Mouse (Mus musculus): Measurements from ENCODE around the gene Thbs3.

Gene Thbs3

DNA sequence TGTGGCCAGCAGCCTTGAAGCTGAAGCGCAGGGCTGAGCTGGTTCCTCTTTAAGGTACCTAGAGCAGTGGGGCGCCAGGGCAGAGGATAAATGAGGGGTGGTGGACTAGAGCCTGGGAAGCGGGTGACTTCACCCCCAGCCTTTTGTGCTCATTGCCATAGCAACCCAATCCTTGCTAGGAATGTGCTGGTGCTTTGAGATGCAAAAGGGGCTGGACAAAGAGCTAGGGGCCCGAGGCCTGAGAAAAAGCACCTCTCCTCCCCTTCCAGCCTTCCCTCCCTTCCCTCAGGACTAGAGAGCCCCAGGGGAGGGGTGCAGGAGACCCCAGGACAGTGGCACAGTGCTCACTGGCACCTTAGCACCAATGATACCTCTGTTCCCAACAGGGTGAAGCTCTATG lies 10.9 kb downstream of the Thbs3 start:
- in situ Hi-C loops (cut with MboI, MseI): no loop called here

DNA sequence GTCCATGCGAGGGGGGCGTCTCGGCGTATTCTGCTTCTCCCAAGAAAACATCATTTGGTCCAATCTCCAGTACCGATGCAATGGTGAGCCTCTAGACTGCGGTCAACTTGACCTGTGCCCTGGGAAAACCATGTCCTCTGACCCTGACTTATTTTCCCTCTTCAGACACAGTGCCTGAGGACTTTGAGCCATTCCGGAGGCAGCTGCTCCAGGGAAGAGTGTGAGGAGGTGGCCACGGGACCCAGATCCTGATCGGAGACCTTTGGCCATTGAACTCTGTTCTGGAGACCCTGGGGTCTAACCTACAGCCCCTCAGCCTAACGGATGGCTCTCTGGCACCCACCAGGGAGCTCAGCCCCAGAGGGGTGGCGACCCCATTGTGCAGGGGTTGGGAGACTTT lies 11.4 kb downstream of the Thbs3 start:
- in situ Hi-C loops (cut with MboI, MseI): no loop called here

DNA sequence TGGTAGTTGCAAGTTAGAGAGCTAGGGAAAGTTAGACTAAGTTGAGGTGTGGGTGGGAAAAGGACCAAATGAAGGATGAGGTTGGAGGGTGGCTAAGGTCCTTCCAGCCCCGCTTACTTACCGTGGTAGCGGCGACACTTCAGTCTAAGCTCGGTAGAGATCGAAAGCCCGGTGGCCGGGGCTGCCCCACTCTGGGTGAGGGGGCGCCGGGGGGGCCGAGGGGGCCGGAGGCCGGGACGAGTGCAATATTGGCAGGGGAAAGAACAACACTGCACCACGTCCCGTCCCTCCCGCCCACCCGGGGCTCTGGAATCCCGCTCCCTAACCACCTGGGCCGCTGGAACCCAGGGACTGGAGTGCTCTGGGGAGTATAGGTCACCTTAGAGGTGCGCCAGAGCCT lies 11.9 kb downstream of the Thbs3 start, which contains the start of gene Mtx1:
Gene Mtx1 (minus strand): TSS at position 189 of the 400 bp plus-strand sequence.
- in situ Hi-C loops (cut with MboI, MseI): no loop called here

DNA sequence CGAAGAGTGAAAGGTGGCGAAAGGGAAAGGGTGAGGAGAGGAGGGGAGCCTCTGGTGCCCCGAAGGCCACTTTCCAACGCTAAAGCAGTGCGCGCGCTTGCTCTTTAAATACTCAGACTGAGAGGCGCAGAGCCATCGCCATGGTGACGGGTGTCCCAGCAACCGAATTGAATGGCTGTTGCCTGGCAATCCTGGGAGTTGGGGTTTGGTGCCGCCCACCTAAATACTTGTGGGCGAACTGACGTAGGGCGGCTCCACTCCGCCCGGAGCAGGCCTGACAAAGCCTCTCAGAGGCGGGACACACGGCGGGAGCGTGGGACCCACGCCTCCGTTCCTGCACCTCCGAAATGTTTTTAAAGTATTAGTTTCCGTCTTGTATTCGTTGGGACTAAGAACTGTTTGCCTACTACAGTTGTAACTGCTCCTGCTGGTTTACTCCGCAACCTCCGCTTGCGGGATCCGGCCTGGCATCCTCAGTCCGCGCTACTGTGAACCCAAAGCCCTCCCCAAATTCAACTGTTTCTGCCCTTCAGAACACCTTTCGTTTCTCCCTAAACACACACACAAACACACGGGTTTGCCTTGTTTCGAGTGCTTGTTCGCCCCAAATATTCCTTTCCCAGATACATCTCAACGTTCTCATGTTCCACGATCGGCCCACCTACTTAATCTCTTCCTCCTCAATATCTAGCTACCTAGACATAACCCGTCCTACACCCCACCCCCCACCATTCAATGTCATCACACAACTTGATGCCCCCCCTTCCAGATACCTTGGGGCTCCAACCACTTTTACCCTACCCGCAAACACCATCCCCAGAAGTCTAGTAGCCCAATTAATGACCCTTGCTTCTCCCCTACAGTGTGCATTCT lies 12.6 kb downstream of the Thbs3 start:
- in situ Hi-C loops (cut with MboI, MseI): no loop called here

DNA sequence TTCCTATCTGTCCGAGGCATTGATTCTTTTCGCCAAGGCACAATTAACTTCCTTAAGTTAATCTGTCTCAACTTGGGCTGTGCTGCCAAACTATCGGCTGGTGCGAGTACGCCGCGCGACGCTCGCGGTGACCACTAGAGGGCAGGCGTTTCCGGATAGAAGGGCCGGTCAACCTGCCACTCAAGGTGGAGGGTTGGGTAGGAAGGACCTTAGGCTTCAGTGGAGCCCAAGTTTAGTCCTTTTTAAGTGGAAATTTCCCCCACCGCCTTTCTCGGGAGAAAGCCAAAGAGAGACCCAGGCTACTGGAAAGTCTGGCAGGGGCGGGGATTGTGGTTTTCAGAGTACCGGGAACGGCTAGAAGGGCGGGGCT lies 13.2 kb downstream of the Thbs3 start:
- in situ Hi-C loops (cut with MboI, MseI): no loop called here

DNA sequence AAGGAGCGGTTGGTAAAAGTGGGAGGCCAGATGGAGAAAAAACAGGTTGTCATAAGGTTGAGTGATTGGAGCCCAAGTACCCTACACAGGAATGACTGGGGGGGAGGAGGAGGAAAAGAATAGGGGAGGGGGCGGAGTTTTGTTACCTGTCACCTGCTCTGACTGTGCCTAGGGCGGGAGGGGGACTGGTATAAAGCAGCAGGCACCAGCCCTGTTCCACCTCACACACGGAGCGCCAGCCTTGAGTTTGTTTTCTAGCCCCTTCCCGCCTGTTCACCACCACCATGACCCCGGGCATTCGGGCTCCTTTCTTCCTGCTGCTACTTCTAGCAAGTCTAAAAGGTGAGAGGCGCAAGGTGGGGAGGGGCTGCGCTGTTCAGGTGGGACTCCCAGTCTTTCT lies 13.9 kb downstream of the Thbs3 start, which contains the start of gene Muc1:
Gene Muc1 (plus strand): TSS at position 222 of the 400 bp plus-strand sequence.
- in situ Hi-C loops (cut with MboI, MseI): no loop called here

DNA sequence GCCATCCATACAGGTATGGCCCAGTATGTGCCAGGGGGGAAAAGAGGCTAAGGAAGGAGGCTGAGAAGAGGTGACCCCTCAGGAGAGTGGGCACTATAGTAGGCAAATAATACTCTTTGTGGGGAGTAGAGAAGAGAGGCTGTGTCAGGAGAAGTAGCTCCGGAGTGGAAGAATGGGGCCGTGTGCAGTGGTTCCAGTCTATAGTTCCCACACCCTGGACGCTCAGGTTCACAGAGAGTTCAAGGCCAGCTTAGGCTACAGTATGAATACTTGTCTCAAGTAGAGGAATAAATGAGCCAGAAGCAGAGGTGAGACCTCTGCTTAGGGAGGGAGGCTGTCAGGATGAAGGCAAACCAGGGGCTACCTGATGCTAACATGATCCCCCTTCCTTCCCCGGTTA lies 14.3 kb downstream of the Thbs3 start:
- in situ Hi-C loops (cut with MboI, MseI): no loop called here

DNA sequence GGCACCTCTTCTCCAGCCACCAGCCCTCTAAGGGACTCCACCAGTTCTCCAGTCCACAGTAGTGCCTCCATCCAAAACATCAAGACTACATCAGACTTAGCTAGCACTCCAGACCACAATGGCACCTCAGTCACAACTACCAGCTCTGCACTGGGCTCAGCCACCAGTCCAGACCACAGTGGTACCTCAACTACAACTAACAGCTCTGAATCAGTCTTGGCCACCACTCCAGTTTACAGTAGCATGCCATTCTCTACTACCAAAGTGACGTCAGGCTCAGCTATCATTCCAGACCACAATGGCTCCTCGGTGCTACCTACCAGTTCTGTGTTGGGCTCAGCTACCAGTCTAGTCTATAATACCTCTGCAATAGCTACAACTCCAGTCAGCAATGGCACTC lies 15.6 kb downstream of the Thbs3 start:
- in situ Hi-C loops (cut with MboI, MseI): no loop called here

DNA sequence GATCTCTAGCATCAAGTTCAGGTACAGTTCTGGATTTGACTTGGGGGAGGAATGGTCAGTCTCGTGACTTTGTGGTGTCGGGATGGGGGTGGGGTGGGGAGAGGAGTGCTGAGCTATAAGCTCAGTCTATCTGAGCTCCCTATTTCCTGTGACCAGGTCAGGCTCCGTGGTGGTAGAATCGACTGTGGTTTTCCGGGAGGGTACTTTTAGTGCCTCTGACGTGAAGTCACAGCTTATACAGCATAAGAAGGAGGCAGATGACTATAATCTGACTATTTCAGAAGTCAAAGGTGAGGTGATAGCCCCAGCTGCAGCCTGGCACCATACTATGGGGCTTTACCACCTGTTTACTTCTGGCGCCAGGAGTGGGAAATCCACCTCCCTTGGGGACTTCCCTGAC lies 16.4 kb downstream of the Thbs3 start:
- in situ Hi-C loops (cut with MboI, MseI): no loop called here

DNA sequence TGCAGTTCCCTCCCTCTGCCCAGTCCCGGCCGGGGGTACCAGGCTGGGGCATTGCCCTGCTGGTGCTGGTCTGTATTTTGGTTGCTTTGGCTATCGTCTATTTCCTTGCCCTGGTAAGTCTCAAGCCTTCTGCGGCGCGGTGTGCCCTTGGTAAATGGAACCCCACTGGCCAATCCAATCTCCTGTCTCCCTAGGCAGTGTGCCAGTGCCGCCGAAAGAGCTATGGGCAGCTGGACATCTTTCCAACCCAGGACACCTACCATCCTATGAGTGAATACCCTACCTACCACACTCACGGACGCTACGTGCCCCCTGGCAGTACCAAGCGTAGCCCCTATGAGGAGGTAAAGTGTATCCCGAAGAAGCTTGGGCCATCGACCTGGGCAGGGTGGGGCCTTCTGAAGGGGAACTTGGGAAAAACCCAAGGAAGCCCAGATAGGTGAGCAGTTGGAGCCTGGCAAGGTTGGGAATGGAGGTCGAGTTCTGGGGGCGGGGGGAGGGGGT lies 16.8 kb downstream of the Thbs3 start:
- in situ Hi-C loops (cut with MboI, MseI): no loop called here

DNA sequence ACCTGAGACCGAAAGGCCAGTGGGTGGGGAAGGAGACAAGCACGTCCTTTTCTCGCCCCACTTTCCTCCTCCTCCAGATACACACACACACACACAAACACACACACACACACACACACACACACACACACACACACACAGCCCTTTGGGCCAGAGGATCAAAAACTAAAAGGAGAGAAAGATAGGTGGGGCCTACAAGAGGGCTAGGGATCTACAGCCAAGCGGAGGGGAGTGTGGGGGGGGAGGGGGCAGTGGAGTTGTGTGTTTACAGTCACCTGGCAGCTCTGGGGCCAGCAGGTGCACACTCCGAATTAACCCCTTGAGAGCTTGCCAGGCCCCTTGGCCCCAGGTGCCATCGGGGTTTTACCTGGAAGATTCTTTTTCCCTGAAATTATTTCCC lies 17.6 kb downstream of the Thbs3 start:
- in situ Hi-C loops (cut with MboI, MseI): no loop called here

DNA sequence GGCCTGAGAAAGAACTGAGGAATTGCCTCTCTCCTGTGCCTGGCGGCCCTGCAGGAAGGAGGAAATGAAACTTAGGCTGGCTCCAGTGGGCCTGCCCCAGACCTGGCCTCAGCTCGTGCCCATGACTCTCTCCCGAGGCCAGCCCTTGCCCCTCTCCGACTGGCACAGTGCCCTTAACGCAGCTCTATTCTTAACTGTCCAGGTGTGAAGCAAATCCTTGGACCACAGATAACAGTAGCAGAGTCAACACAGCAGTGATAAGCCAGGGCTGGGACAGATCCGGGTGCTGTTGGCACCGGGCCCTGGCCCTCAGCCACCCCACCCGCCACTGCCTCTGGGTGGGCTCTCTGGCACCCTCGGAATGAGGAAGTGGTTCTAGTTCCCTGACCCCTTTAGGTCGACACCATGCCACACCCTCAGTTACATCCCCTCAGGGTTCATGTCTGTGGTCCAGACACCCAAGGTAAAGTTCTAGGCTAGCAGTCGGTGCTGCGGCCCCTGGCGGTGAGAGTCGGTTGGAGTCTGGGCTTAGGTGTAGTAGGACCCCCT lies 18.7 kb downstream of the Thbs3 start:
- in situ Hi-C loops (cut with MboI, MseI): no loop called here

DNA sequence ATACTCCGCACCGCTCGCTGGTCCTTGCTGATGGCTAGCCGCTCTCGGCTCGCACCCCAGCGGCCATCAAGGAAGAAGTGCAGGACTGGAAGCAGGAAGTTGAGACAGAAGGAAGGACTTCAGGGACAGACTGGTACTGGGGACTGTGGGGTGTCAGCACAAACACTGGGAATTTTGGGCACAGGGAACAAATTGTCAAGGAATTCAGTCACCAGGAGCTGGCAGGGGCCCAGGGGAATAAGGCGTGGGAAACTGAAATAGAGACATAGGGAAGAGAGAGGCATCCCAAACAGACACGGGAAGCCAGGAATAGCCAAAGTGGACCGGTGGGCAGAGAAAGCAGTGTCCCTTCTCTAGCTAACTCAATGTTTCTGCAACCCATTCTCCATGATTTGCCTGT lies 21.5 kb downstream of the Thbs3 start:
- in situ Hi-C loops (cut with MboI, MseI): no loop called here

DNA sequence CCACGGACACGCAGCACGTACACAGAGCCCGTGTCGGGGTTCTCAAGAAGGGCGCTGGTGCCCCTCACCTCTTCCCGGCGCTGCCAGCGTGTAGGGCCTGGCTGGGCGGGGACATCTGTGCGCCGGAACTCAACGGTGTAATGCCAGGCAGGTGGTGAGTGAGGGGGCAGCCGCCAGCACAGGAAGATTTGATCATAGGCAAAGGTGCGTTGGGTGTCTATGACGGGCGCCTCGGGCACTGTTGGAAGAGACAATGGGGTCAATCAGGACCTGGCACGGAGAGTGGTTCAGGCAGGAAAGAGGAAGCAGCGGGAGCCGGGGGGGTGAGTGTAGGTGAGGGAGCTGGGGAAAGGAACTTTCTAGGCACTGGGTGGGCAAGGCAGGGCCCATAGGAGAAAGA lies 22.7 kb downstream of the Thbs3 start:
- in situ Hi-C loops (cut with MboI, MseI): no loop called here

DNA sequence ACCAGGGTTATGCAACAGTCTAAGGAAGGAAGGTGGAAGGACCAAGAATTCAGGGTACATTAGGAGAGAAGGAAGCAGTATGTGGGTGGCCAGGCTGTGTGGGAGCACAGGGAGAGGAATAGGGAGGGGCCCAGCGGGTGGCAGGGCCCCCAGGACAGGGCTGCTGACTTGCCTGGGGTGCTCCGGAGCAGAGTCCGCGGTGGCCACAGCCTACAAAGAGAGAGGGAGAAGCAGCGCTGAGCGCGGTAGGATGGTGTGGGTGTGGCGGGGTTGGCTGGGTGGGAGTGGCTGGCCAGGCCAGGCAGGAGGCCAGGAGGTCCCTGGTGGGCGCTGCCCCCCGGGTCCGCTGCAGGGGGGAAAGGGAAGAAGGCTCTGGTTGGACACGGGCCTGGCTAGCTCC lies 23.5 kb downstream of the Thbs3 start:
- in situ Hi-C loops (cut with MboI, MseI): no loop called here

DNA sequence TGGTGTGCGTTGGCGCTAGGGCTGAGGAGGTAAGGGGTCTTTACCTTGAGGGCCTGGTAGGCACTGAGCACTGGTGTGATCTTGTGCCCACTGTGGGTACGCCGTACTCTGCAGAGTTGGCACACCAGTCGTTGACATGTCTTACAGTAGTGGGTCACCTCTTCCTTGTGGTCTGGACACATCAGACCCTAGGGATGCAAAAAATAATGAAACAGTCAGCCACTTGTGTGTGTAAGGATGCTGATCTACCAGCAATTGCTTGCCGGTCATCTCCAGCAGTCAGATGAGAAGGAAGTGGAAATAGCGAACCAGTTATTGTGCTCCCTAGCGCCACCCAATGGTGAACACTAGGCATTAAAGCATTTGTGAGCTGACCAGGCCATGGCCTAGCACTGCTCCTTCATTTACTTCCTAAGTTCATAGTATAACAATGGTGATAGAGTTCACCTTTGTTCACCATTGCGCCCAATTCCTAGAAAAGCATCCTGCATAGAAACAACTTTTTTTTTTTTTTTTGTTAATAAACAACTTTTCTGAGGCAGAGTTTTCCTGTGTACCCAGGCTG lies 27.4 kb downstream of the Thbs3 start:
- in situ Hi-C loops (cut with MboI, MseI): no loop called here

DNA sequence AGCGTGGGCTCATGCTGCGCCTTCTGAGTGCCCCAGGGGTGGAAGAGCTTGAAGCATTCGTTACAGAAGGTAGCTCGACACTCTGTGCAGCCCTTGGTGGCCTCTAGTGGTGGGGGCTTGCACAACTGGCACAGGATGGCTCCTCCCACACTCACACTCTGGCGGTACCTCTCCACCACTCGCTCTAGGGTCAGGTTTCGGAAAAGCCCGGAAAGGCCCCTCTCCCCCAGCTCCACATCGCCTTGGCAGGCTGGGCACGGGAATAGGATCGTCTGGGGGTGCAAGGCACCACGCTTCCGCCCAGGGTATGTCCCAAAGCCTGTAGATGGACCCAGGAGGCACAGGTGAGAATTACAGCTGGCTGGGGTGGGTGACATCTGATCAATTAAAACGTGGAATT lies 28.6 kb downstream of the Thbs3 start:
- in situ Hi-C loops (cut with MboI, MseI): no loop called here

DNA sequence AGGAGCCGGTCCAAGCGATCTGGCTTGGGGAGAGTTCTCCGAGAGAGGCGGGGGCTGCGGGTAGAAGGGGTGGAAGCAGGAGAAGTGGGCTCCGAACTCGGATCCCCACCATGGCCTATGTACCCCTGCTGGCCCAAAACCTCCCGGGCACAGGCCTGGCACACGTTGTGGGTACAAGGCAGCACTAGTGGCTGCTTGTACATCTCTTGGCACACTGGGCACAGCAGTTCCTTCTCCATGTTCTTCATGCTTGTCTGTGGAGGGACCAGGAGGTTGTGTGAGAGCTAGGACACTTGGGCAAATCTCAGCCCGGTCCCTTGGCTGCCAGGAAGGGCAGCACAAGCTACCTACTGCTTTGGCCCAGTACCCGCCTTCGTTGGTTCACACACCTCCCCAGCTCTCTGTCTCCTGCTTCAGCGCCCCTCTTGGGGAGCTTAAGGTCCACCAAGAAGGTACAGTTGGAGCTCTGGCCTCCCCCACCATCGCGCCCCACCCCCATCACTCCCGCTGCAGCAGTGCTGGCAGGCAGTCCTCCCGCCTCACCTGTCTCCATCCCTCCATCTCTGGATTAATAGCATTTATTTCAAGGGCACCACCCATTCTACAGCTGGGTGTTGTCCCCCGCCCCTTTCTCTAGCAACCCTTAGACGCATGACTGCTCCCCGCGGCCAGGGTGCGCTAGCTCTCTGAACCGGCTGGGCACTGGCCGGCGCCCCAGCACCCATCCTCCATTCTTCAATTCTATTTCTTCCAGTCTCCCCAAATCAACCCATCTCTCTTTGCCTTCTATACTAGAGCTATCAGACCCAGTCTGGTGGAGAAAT lies 29.4 kb downstream of the Thbs3 start:
- in situ Hi-C loops (cut with MboI, MseI): no loop called here

DNA sequence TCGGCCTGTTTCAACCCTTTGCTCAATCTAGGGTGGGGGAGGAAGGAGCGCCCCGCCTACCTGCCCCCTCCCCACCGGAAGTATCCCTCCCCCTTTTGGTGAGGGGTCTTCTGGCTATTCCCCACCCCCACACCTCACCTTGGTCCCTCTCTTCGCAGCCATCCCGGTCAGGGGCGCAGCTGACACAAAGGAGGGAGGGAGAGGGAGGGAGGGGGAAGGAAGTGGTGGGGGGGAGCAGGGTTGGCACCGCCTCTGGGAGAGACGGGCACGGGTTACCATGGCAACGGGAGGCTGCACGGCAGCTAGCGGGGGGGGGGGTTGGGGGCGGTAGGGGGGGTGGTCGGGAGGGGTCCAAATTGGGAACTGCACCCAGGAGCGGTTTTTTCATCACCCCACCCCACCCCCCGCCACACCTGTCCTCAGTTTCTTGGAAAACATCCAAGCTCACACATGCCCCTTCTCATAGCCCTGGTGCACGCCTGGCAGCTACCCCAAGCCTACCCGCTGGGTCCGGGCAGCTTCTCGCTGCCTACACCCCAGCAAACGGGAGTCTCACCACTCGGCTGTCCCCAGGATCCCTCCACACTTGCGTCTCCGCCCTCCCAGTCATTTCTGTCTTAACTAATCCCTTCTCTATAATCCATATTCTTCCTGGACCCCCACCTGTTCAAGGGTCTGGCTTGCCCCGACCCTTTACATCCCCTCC lies 30.2 kb downstream of the Thbs3 start:
- in situ Hi-C loops (cut with MboI, MseI): loop anchor here (5.0 kb wide), 1 partner anchor 37 kb away; the partner anchor contains the start of gene Efna1

DNA sequence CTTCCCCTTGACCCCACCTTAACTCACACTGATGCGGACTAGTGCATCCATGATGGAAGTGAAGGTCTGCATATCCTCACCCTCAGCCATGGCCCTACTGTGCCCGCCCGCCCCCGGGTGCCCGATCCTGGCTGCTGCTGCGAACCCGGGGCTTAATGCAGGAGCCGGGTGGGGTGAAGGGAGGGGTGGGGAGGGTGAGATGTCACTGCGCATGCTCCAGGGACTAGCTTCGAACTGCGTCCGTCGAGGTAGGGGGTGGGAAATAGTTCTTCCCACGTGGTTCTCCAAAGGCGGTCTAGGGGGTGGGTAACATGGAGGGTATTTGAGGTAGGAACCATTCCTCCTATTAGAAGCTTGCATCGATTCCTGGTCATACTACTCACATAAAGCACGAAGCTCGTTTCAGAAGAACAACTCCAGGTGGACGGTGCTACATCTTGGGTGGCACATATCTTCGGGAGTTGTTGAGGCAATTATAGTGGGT lies 30.8 kb downstream of the Thbs3 start, which contains the start of gene Krtcap2:
Gene Krtcap2 (plus strand): TSS at position 279 of the 484 bp plus-strand sequence.
- in situ Hi-C loops (cut with MboI, MseI): loop anchor here (5.0 kb wide), 1 partner anchor 37 kb away; the partner anchor contains the start of gene Efna1
